Mouse (Mus musculus) megakaryocyte, embryonic 14.5 days (primary cell): Measurements from ENCODE around the gene Cul4a. TPM values are rescaled to one million over a fixed set of nuclear protein-coding genes. Genes with fewer than 3 reads are reported as not detected.

ENCODE experiments used
- H3K27me3 ChIP-seq: replicated peaks from 2 replicates; pipeline ENCODE3; 2012; ENCODE audit warnings: inconsistent platforms
- H3K36me3 ChIP-seq: replicated peaks from 2 replicates; pipeline ENCODE3; 2012; ENCODE audit warnings: low read length, inconsistent platforms, mixed read lengths
- H3K4me1 ChIP-seq: 2 replicates; pipeline ENCODE4 v1.6.1; 2012; ENCODE audit warnings: inconsistent platforms
- H3K4me3 ChIP-seq: replicated peaks from 2 replicates; pipeline ENCODE3; 2012; ENCODE audit warnings: moderate library complexity, mild to moderate bottlenecking, inconsistent platforms
- H3K9me3 ChIP-seq: 2 replicates; pipeline ENCODE4 v1.6.1; 2012; ENCODE audit warnings: inconsistent platforms
- FLI1 ChIP-seq: IDR thresholded peaks from 2 replicates; pipeline ENCODE4 v1.6.1; 2012; ENCODE audit warnings: low read length, inconsistent platforms, mixed read lengths
- GATA1 ChIP-seq: IDR thresholded peaks from 3 replicates; pipeline ENCODE4 v1.6.1; 2012; ENCODE audit warnings: mixed read lengths, low read length, inconsistent platforms, borderline replicate concordance
- polyA plus RNA-seq: library from polyadenylated mRNA; stranded (reverse); fragments of >175 nt; gene quantifications from 2 replicates; pipeline ENCODE4 v1.2.3, GENCODE M21; 2012; ENCODE audit warnings: low replicate concordance; ENCODE audit not compliant: insufficient read depth

The Cul4a gene
- polyA plus RNA-seq, 1 experiment, result 5.8 TPM

- TF ChIP-seq GATA1 (no peak), FLI1 (no peak)
- no peaks in the 10 kb centered on the region for H3K9me3 ChIP-seq
- peaks cover 30% of the 10 kb centered on the region for H3K27me3 ChIP-seq
- peaks cover 27% of the 10 kb centered on the region for H3K4me1 ChIP-seq
- peaks cover 82% of the 10 kb centered on the region for H3K36me3 ChIP-seq
- no peak overlapping the region for H3K4me3 ChIP-seq
These were observed 84.8 kb downstream of the Cul4a start for GRCm38 (mm10) chr8:13190235-13190634.

- no peak overlapping the region for H3K4me3 ChIP-seq
- TF ChIP-seq GATA1 (no peak), FLI1 (no peak)
- H3K9me3 ChIP-seq, result no peaks in the 10 kb centered on the region
- H3K27me3 ChIP-seq, result peaks cover 35% of the 10 kb centered on the region
- peaks cover 48% of the 10 kb centered on the region for H3K4me1 ChIP-seq
- peaks cover 62% of the 10 kb centered on the region for H3K36me3 ChIP-seq
These were observed 89.4 kb downstream of the Cul4a start for GRCm38 (mm10) chr8:13194818-13195217.

- TF ChIP-seq GATA1 (no peak), FLI1 (no peak)
- Histone ChIP-seq H3K27me3 (peaks cover 33% of the 10 kb centered on the region), H3K4me1 (peaks cover 60% of the 10 kb centered on the region), H3K4me3 (no peak overlapping the region), H3K9me3 (no peaks in the 10 kb centered on the region), H3K36me3 (peaks cover 39% of the 10 kb centered on the region)
These were observed 92.1 kb downstream of the Cul4a start for GRCm38 (mm10) chr8:13197493-13197892.

Other genes starting within 250 kb of the Cul4a start
- 57.1 and 57.7 TPM in 2 replicates for gene Mcf2l, start 231.8 kb upstream of the Cul4a start, polyA plus RNA-seq
- 11.8 TPM in 1 of 2 replicates, not detected in the other for gene F7, start 79.6 kb upstream of the Cul4a start, polyA plus RNA-seq
- gene F10, start 68.3 kb upstream of the Cul4a start, polyA plus RNA-seq, result 19.0 and 24.9 TPM in 2 replicates
- 0.08 TPM in 1 of 2 replicates, not detected in the other for gene Proz, start 44.7 kb upstream of the Cul4a start, polyA plus RNA-seq
- gene Pcid2, start 162 bp upstream of the Cul4a start, polyA plus RNA-seq, result 10.0 and 25.2 TPM in 2 replicates
- gene Lamp1, start 53.5 kb downstream of the Cul4a start, polyA plus RNA-seq, result 228 and 359 TPM in 2 replicates
- gene Grtp1, start 95.0 kb downstream of the Cul4a start, polyA plus RNA-seq, result 16.8 and 26.7 TPM in 2 replicates
- gene Adprhl1, start 148.5 kb downstream of the Cul4a start, polyA plus RNA-seq, result 0.11 TPM in 1 of 2 replicates, not detected in the other
- 0.61 and 3.9 TPM in 2 replicates for gene Dcun1d2, start 182.5 kb downstream of the Cul4a start, polyA plus RNA-seq
- gene Tmco3, start 182.6 kb downstream of the Cul4a start, polyA plus RNA-seq, result 16.7 and 19.0 TPM in 2 replicates
- 2.3 and 11.5 TPM in 2 replicates for gene Tfdp1, start 233.1 kb downstream of the Cul4a start, polyA plus RNA-seq